Mouse (Mus musculus) neutrophil, adult 5-6 weeks (primary cell): ENCODE measurements at regions not wholly inside any gene's neighbourhood (a gene's known extent, or its start where the extent isn't known, plus 50 kb on each side); places are given as distances from the start of the nearest gene placed in this dataset.

Source experiments
- ATAC-seq: fragments of 151-379, 151-347 bp; 2 replicates; pipeline ENCODE4 v1.8.0; 2017; ENCODE audit warnings: mild to moderate bottlenecking, moderate TSS enrichment; ENCODE audit not compliant: insufficient number of reproducible peaks, poor library complexity, low FRiP score, severe bottlenecking; ENCODE audit errors: extremely low read depth

- no peak for ATAC-seq
Observed at GRCm38 (mm10) chr3:50990810-50991209, 233.4 kb upstream of the Noct start.

GRCm38 (mm10) chr3:50992581-50993313, 231.5 kb upstream of the Noct start:
- ATAC-seq, result no peak

DNA sequence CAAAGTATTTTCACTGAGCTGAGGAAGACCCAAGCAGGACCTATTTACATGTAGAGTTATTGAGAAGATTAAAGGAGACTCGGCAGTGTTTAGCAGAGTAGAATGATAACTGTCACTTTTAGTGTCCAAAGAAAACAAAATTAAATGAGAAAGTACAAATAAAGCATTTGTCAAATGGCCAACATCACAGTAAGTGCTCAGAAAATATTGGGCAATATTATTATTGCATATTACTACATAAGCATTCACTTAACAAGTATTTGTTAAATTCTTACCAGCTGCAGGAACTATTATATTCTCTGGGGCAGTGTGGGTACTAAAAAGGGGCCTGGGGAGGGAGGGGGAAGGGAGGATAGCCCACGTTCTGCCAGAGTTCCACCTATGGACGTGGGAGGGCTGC, 224.5 kb upstream of the Noct start:
- ATAC-seq, result no peak

GRCm38 (mm10) chr3:51000938-51001337, 223.3 kb upstream of the Noct start:
- ATAC-seq, result no peak

- no peak for ATAC-seq
Observed at GRCm38 (mm10) chr3:51002662-51003061, 221.6 kb upstream of the Noct start.

DNA sequence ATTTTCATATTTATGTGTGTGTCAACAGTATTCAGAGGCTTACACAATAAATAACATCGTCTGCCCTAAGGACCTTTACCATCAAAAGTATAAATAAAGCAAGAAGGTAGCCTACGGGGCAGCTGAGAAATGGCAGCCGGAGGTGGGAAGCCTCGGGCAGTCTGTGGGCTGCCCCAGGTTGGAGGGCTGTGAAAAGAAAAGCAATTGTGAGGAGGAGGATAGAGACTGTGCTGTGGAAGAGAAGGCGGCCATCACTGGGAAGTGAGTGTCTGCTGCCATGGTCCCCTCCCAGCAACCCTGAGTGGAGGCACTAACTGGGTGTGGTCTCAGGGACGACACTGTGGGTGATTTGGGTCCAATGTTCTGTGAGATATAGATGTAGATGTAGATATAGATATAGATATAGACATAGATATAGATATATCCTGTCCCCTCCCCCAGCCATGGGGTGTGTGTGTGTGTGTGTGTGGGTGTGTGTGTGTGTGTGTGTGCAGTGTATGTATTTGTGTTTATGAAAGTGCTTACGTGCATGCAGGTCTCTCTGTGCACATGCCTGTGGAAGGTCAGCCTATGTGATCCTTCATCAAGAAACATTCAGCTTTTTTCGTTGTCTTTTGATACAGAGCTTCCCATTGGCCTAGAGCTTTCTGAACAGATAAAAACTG, 220.6 kb upstream of the Noct start:
- ATAC-seq, result no peak

DNA sequence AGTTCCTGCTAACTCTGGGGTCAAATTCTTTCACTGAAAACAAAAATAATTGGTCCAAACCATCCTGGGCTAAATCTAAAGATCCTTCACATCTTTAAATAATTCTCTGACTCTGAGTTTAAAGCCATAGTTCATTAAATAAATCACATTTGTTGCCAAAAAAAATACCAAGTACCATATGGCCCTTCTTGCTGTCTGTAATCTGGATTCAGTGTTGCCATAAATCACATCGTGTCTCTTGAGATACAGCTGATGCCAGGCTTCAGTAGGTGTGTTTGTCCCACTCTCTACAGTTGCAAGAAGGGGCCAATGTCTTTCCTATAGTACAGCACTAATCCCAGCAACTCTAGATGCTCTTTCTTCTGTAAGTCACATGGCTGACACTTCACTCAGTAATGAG, 220.0 kb upstream of the Noct start:
- ATAC-seq, result no peak

DNA sequence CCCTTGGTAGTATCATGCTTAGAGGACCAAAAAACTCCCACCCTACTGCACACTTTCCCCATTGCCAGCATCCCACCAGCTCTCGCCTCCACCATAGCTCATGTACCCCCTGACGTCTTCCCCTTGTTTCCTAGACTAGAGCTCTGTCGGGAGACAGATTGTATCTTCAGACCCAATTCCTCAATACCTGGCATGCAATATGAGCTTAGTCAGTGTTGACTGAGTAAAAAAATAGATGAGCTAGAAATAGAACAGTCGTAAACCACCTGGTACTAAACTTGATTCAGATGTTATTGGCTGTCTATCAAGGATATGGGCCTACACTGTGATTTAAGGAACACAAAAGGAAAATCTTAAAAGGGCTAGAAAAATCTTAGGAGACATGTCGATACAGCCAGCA, 215.1 kb upstream of the Noct start:
- no peak for ATAC-seq

DNA sequence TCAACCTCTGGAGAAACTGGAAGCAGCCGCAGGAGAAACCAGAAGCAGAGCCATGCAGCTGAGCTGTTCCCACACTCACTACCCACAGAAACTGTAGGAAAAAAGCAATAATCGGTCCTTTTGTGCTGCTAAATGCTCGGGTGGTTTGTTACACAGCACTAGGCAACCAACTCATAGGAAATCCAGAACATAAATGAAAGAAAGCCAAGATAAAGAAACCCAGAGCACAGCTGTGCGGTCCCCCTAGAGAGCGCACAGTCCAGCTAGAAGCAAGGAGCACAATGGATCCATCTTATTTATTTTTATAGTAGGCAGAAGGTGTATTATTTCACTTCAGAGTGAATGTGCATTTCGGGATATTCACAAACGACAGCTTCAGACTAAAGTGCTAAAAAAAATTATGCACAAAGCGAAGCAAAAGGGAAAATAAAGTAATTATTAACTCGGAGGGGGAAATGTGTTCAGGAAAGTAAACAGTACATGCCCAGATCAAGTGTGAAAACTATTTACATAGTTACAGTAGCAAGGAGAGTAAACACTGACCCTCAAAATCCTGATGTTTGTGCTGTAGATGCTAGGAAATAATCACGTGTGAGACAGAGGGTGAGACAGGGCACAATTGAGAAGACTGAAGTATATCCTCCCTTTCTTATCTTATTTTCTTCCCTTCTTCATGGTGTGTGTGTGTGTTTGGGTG, 204.4 kb upstream of the Noct start:
- ATAC-seq, result no peak

DNA sequence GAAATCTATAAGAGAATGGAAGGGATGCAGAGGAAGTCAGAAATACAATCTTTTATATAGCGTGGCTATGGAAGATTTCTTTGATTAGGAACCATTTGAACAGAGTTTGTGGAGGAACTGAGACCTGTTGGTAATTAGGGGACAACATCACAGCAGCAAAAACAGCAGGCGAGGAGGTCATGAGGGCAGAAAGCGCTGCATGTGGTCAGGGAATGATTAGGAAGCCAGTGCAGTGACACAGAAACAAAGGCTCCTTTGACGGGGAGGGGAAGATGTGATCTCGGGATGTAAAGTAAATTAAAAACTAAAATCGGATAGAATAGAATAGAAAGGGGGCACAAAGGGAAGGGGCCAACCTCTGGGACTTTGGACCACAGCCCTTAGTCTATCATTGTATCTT, 199.6 kb upstream of the Noct start:
- no peak for ATAC-seq

- ATAC-seq, result no peak
Observed at GRCm38 (mm10) chr3:51031821-51032220, 192.4 kb upstream of the Noct start.

DNA sequence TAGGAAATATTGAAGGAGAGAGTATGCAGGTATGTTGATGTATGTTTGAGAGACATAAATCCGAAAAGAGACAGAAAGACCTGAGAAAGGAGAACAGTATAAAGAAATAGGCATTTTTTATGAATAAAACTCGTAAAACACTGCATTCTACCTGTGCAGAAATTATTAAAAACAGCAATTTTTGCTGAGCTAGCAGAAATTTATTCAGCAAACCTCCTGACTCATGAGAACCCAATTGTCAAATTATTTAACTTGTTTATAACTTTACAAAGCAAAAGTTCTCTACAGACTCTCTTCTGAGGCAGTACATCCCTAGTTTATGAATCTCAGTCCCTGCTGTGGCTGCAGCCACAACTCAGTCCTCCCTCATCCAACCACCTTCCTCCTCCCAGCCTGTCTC, 191.0 kb upstream of the Noct start:
- ATAC-seq, result no peak

- ATAC-seq, result no peak
Observed at GRCm38 (mm10) chr3:51036700-51037306, 187.4 kb upstream of the Noct start.

DNA sequence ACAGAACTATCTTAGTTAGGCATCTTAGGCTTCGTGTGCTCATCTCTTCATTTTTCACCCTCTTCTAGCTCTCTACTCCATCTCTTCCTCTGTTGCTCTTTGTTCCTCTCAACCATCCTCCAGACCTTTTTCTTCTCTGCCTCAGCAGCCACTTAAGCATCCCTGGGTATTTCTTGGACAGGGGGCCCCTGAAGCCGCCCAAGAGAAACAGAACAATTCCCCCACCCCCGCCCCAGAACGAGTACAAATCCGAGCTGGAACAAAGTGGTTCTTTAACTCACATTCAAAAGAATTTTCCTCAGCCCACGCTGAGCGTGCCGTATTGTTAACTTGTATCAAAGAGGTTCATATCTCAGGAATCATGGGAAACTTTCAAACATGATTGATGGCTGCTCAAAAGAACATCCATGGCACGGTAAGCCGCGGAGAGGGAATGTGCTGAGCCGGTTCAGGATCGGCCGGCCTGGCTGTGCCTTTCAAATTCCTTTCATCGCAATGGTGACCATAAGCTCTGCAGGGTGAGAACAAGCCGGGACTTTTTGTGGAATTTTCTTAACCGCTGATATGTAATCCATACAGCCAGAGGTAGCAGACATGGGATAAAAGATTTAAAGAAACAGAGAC, 181.9 kb upstream of the Noct start:
- ATAC-seq, result no peak

DNA sequence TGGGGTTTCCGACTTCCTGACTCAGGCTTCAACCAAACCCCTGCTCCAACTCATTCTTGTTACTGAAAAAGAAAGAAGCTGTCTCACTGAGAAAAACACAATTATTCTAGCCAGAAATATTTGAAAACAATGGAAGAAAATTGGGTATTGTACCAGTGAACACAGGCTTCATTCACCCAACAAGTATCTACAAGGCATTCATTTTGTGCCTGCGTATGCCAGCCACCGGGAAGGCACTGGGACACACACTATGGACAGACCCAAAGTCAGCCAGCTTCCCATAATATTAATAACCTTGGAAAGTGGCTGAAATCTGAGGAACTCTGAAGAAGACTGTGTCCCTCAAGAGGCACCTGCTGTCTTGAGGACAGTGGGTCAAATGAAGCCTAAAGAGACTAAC, 175.5 kb upstream of the Noct start:
- ATAC-seq, result no peak

DNA sequence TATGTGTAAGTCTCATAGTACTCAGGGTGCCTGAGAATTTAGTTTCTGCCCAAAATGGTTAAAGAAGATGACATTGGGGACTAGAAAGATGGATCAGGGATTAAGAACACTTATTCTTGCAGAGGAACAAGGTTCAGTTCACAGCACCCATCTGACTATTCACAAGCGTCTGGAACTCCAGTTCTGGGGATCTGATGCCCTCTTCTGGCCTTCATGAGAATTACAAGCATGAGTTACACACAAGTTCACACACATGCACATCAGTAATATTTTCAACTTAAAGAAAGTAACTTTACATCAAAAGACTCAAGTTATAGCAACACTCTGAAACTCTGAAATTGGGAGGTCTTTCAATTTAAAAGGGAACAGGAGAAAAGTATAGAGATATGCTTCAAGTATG, 174.1 kb upstream of the Noct start:
- no peak for ATAC-seq

GRCm38 (mm10) chr3:51055004-51055403, 169.2 kb upstream of the Noct start:
- ATAC-seq, result no peak

- no peak for ATAC-seq
Observed at GRCm38 (mm10) chr3:51064201-51064600, 160.0 kb upstream of the Noct start.

DNA sequence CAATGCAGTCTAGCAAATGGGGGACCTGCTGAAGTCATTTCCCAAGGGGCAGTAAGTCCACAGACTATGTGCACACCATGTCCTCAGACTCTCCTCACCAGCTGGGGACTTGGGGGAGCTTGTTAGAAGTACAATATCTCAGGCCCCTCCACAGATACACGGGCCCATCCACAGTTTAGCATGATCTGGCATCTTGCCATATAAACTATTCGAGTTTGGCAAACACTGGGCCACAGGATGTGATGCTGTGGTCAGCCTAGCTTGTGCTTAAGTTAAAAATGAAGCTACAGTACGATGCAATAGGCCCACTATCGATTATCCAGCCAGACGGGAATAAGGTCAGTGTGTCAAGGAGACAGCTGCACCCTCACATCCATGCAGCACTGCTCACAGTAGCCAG, 157.9 kb upstream of the Noct start:
- no peak for ATAC-seq
